Mouse (Mus musculus): Measurements from ENCODE around the gene Coa4. TPM values are rescaled to one million over a fixed set of nuclear protein-coding genes. Genes with fewer than 3 reads are reported as not detected.

The Coa4 gene
- 10 to 100 TPM; 11.0 to 11.3 TPM for polyA plus RNA-seq (2012; fragmentation: generic; extraction: Trizol)

GRCm38 (mm10) chr7:100536804-100537518 lies at the start of gene Coa4:
Gene Coa4, plus strand, starts transcription at chr7:100537071.

GRCm38 (mm10) chr7:100493117-100493483 lies 43.8 kb upstream of the Coa4 start, which contains the start of gene Ucp2:
Gene Ucp2, plus strand, starts transcription at chr7:100493337.

GRCm38 (mm10) chr7:100514573-100514972 lies 22.3 kb upstream of the Coa4 start, which contains the start of gene Dnajb13:
Gene Dnajb13, minus strand, starts transcription at chr7:100514960.

Other genes with a start within 250 kb of the Coa4 start
- 1 to 10 TPM; 1.1 to 9.2 TPM for gene C2cd3, start 164.8 kb upstream of the Coa4 start, polyA plus RNA-seq (2012; fragmentation: generic; extraction: Trizol)
- 10 to 100 TPM; 10.9 to 26.6 TPM for gene Ppme1, start 164.8 kb upstream of the Coa4 start, polyA plus RNA-seq (2012; fragmentation: generic; extraction: Trizol)
- under 1 TPM in 1 of 2 experiments, not detected in 1; 0.05 TPM for gene Ucp3, start 64.1 kb upstream of the Coa4 start, polyA plus RNA-seq (2012; fragmentation: generic; extraction: Trizol)
- gene Ucp2, start 43.7 kb upstream of the Coa4 start, polyA plus RNA-seq (2012; fragmentation: generic; extraction: Trizol), result under 1 TPM; 0.12 to 0.78 TPM
- gene Dnajb13, start 22.1 kb upstream of the Coa4 start, polyA plus RNA-seq (2012; fragmentation: generic; extraction: Trizol), result not detected
- 10 to 100 TPM in 1 of 2 experiments, 1 to 10 TPM in 1; 5.5 to 22.9 TPM for gene Rab6a, start 70.3 kb downstream of the Coa4 start, polyA plus RNA-seq (2012; fragmentation: generic; extraction: Trizol)
- gene Mrpl48, start 71.2 kb downstream of the Coa4 start, polyA plus RNA-seq (2012; fragmentation: generic; extraction: Trizol), result 10 to 100 TPM; 23.0 to 26.3 TPM
- under 1 TPM; 0.22 to 0.39 TPM for gene Plekhb1, start 125.3 kb downstream of the Coa4 start, polyA plus RNA-seq (2012; fragmentation: generic; extraction: Trizol)
- 10 to 100 TPM in 1 of 2 experiments, 1 to 10 TPM in 1; 3.7 to 24.4 TPM for gene Fam168a, start 169.6 kb downstream of the Coa4 start, polyA plus RNA-seq (2012; fragmentation: generic; extraction: Trizol)